Mouse (Mus musculus) lung, embryonic 14.5 days (tissue): ENCODE data around the gene Ypel2. TPM values are rescaled to one million over a fixed set of nuclear protein-coding genes. Genes with fewer than 3 reads are reported as not detected.

ENCODE experiments used
- ATAC-seq: fragments of 200-750 bp; cut with Nextera tagmentation; 2 replicates; pipeline ENCODE4 v1.8.0; 2017; ENCODE audit warnings: mild to moderate bottlenecking, moderate TSS enrichment, moderate library complexity; ENCODE audit not compliant: insufficient read depth
- DNase-seq: peaks from one replicate; pipeline ENCODE4 v3.0.0-alpha.2; 2015
- H3K27ac ChIP-seq: fragments of 300-500 bp; sonication (generic); 2 replicates; pipeline ENCODE4 v1.5.1; 2014; ENCODE audit warnings: low read depth, mild to moderate bottlenecking, moderate library complexity
- H3K27me3 ChIP-seq: fragments of 300-500 bp; sonication (generic); 2 replicates; pipeline ENCODE4 v1.6.1; 2014; ENCODE audit warnings: low read length, control low read depth; ENCODE audit not compliant: insufficient read depth
- H3K36me3 ChIP-seq: fragments of 300-500 bp; sonication (generic); 2 replicates; pipeline ENCODE4 v1.6.1; 2014; ENCODE audit warnings: control low read depth; ENCODE audit not compliant: insufficient read depth
- H3K4me1 ChIP-seq: fragments of 300-500 bp; sonication (generic); 2 replicates; pipeline ENCODE4 v1.6.1; 2014; ENCODE audit warnings: antibody characterized with exemption, control low read depth; ENCODE audit not compliant: insufficient read depth
- H3K4me2 ChIP-seq: fragments of 300-500 bp; sonication (generic); 2 replicates; pipeline ENCODE4 v1.6.1; 2014; ENCODE audit warnings: mild to moderate bottlenecking
- H3K4me3 ChIP-seq: fragments of 300-500 bp; sonication (generic); 2 replicates; pipeline ENCODE4 v1.5.1; 2014; ENCODE audit warnings: low read depth, low read length
- H3K9ac ChIP-seq: fragments of 300-500 bp; sonication (generic); 2 replicates; pipeline ENCODE4 v1.6.1; 2014
- H3K9me3 ChIP-seq: fragments of 300-500 bp; sonication (generic); 2 replicates; pipeline ENCODE4 v1.6.1; 2016; ENCODE audit warnings: low read depth, low read length, control low read depth
- CTCF ChIP-seq: IDR thresholded peaks from 2 replicates; pipeline ENCODE4 v1.5.1; 2016; ENCODE audit warnings: antibody characterized with exemption, low read depth
- WGBS: fragments of 180-500 bp; shearing (Covaris S2); extraction: QIAGEN DNeasy Blood & Tissue Kit; methylation state at CpG from one replicate; pipeline ENCODE4 v1.1.7; 2014; 5-methylcytosine and 5-hydroxymethylcytosine counted together
- polyA plus RNA-seq: library from polyadenylated mRNA; unstranded; fragments of >200 nt; fragmentation: Nextera tagmentation; extraction: Ambion mirVana; gene quantifications from 2 replicates; pipeline ENCODE4 v1.2.1, GENCODE M21; 2014

The Ypel2 gene
- polyA plus RNA-seq, 1 experiment from 2014 or later, result 6.8 TPM

GRCm38 (mm10) chr11:86969041-86969821 lies 24.3 kb downstream of the Ypel2 start:
- Histone ChIP-seq H3K9me3 (no peaks in the 10 kb centered on the region), H3K4me1 (peaks cover 13% of the 10 kb centered on the region; the same call in 1 of the 2 replicates), H3K4me3 (no peak overlapping the region), H3K4me2 (no peak overlapping the region), H3K27me3 (no peaks in the 10 kb centered on the region), H3K36me3 (peaks cover 12% of the 10 kb centered on the region; the same call in 1 of the 2 replicates), H3K9ac (no peak overlapping the region), H3K27ac (peak overlapping the region; percentile 58; the same call in 1 of the 2 replicates)
- TF ChIP-seq CTCF, result no peak
- DNase-seq, result peak; percentile 18
- peak; percentile 39; the same call in 1 of the 2 replicates for ATAC-seq
- 58% methylated on average over 13 of the region's 13 CpGs for WGBS

- Histone ChIP-seq H3K27ac (peak overlapping the region; percentile 56; the same call in 1 of the 2 replicates), H3K4me1 (peaks cover 22% of the 10 kb centered on the region), H3K9me3 (no peaks in the 10 kb centered on the region), H3K36me3 (peaks cover 12% of the 10 kb centered on the region; the same call in 1 of the 2 replicates), H3K27me3 (no peaks in the 10 kb centered on the region), H3K4me2 (no peak overlapping the region), H3K9ac (no peak overlapping the region), H3K4me3 (no peak overlapping the region)
- DNase-seq, result peak; percentile 23
- no peak for ATAC-seq
- WGBS, result 77% methylated on average over 9 of the region's 9 CpGs
- TF ChIP-seq CTCF, result no peak
Observed at GRCm38 (mm10) chr11:86967506-86967905, 26.0 kb downstream of the Ypel2 start.

- no peak overlapping the region for H3K27ac ChIP-seq
- H3K27me3 ChIP-seq, result no peaks in the 10 kb centered on the region
- peaks cover 12% of the 10 kb centered on the region; the same call in 1 of the 2 replicates for H3K36me3 ChIP-seq
- H3K9ac ChIP-seq, result no peak overlapping the region
- peaks cover 30% of the 10 kb centered on the region for H3K4me1 ChIP-seq
- no peak for TF ChIP-seq CTCF
- no peak overlapping the region for H3K4me2 ChIP-seq
- 84% methylated on average over 3 of the region's 3 CpGs for WGBS
- DNase-seq (no peak), ATAC-seq (no peak)
- no peaks in the 10 kb centered on the region for H3K9me3 ChIP-seq
- H3K4me3 ChIP-seq, result no peak overlapping the region
Observed at GRCm38 (mm10) chr11:86966696-86967095, 26.8 kb downstream of the Ypel2 start.

GRCm38 (mm10) chr11:86965079-86965478 lies 28.4 kb downstream of the Ypel2 start:
- no peak for ATAC-seq
- no peak for DNase-seq
- Histone ChIP-seq H3K9ac (no peak overlapping the region), H3K4me3 (no peak overlapping the region), H3K4me2 (no peak overlapping the region), H3K4me1 (peaks cover 46% of the 10 kb centered on the region), H3K36me3 (peaks cover 12% of the 10 kb centered on the region; the same call in 1 of the 2 replicates), H3K27ac (no peak overlapping the region), H3K9me3 (no peaks in the 10 kb centered on the region), H3K27me3 (no peaks in the 10 kb centered on the region)
- TF ChIP-seq CTCF, result no peak
- WGBS, result 88% methylated on average over 5 of the region's 5 CpGs

- Histone ChIP-seq H3K9ac (no peak overlapping the region), H3K27ac (no peak overlapping the region), H3K36me3 (0 out of 2 replicates have a peak, but pooled peaks cover 5% of the 10 kb centered on the region)
Observed at GRCm38 (mm10) chr11:86963698-86964097, 29.8 kb downstream of the Ypel2 start.

GRCm38 (mm10) chr11:86963027-86963426 lies 30.5 kb downstream of the Ypel2 start:
- H3K9ac ChIP-seq, result no peak overlapping the region
- peaks cover 53% of the 10 kb centered on the region for H3K4me1 ChIP-seq
- DNase-seq, result no peak
- no peaks in the 10 kb centered on the region for H3K9me3 ChIP-seq
- 33% methylated on average over 1 of the region's 1 CpGs for WGBS
- no peak overlapping the region for H3K4me2 ChIP-seq
- no peak for TF ChIP-seq CTCF
- no peak overlapping the region for H3K4me3 ChIP-seq
- H3K27ac ChIP-seq, result 0 out of 2 replicates have a peak overlapping the region, but pooled peaks have one; percentile 77
- no peaks in the 10 kb centered on the region for H3K27me3 ChIP-seq
- H3K36me3 ChIP-seq, result no peaks in the 10 kb centered on the region
- no peak for ATAC-seq

More at GRCm38 (mm10) chr11:86963698-86964097, 29.8 kb downstream of the Ypel2 start:
- Histone ChIP-seq H3K4me1 (peaks cover 48% of the 10 kb centered on the region), H3K9me3 (no peaks in the 10 kb centered on the region), H3K27me3 (no peaks in the 10 kb centered on the region), H3K4me3 (no peak overlapping the region), H3K4me2 (no peak overlapping the region)
- DNase-seq (no peak), ATAC-seq (no peak)
- WGBS, result 79% methylated on average over 10 of the region's 10 CpGs
- TF ChIP-seq CTCF, result no peak

GRCm38 (mm10) chr11:86962362-86962761 lies 31.1 kb downstream of the Ypel2 start:
- H3K9me3 ChIP-seq, result no peaks in the 10 kb centered on the region
- DNase-seq (no peak), ATAC-seq (no peak)
- no peak for TF ChIP-seq CTCF
- 35% methylated on average over 2 of the region's 2 CpGs for WGBS
- no peaks in the 10 kb centered on the region for H3K36me3 ChIP-seq
- no peak overlapping the region for H3K4me3 ChIP-seq
- no peak overlapping the region; the same call in 1 of the 2 replicates for H3K9ac ChIP-seq
- peak overlapping the region; percentile 77 for H3K27ac ChIP-seq
- H3K4me1 ChIP-seq, result peaks cover 52% of the 10 kb centered on the region
- peak overlapping the region; percentile 18; the same call in 1 of the 2 replicates for H3K4me2 ChIP-seq
- H3K27me3 ChIP-seq, result no peaks in the 10 kb centered on the region
